Mouse (Mus musculus): ENCODE measurements at regions not wholly inside any gene's neighbourhood (a gene's known extent, or its start where the extent isn't known, plus 50 kb on each side); places are given as distances from the start of the nearest gene placed in this dataset.

DNA sequence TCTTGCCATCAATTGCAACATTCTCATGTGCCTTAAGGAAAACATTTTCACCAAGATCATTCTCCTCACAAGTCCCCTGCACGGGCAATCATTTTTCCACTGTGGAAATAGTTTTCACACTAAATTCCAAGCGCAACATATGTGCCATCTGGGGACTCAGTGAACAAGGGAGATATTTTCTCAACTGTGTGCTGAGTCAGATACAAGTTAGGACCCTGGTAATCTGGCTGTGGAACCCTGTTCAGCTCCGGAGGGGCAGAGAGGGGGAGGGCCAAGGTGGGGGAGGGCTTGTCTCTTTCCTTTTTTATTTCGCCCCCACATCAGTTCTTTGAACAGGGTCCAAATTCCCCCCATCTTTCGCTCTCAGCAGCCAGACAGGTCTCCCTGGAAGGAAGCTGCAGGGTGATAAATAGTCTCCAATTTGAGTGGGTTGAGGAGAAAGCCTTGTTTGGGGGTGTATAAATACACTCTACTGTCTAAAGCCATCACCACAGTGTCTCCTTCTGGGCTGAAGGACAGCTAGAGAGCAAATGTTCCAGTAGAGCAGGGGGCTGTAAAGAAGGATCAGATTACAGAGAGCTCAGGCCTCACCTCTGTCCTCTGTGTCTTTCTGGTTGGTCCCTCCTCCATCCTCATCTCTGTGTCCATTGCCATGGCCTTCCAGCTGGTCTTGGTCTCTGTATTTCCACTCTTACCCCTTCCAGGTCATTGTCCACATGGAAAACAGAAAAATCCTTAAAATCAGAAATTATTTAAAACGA, 134.3 kb downstream of the Mis18a start:
- TF ChIP-seq CTCF (IDR thresholded peaks at IDR 0.05; ENCODE audit: borderline replicate concordance, insufficient read depth, low read depth, low read length) (no peak), POLR2A (IDR thresholded peaks at IDR 0.05; ENCODE audit: borderline replicate concordance, insufficient read depth, low read length) (no peak)

All from cerebellum, adult 2 months (tissue).